Mouse (Mus musculus) bone marrow macrophage, adult 2 months (primary cell): ENCODE results near the gene Rnf38. TPM values are rescaled to one million over a fixed set of nuclear protein-coding genes. Genes with fewer than 3 reads are reported as not detected.

Experiments used
- H3K27ac ChIP-seq: 2 replicates; pipeline ENCODE4 v1.5.1; 2012; ENCODE audit warnings: low read depth, low read length; ENCODE audit not compliant: insufficient read depth
- H3K4me1 ChIP-seq: 2 replicates; pipeline ENCODE4 v1.6.1; 2012; ENCODE audit warnings: low read length; ENCODE audit not compliant: control insufficient read depth, insufficient read depth
- H3K4me3 ChIP-seq: 2 replicates; pipeline ENCODE4 v1.5.1; 2012; ENCODE audit warnings: mild to moderate bottlenecking, low read length, moderate library complexity; ENCODE audit not compliant: insufficient read depth
- CTCF ChIP-seq: IDR thresholded peaks from 2 replicates; pipeline ENCODE4 v1.5.1; 2012; ENCODE audit warnings: low read depth, mild to moderate bottlenecking, low read length, moderate library complexity
- POLR2A ChIP-seq: IDR thresholded peaks from 2 replicates; pipeline ENCODE4 v1.6.1; 2012; ENCODE audit warnings: mild to moderate bottlenecking, low read depth, low read length, borderline replicate concordance
- polyA plus RNA-seq: library from polyadenylated mRNA; stranded (reverse); fragments of >200 nt; gene quantifications from 2 replicates; pipeline ENCODE4 v1.2.4, GENCODE M21; 2012; ENCODE audit not compliant: missing spikeins, insufficient read depth, insufficient read length

Rnf38 gene
- polyA plus RNA-seq, 1 experiment = 80.7 TPM

- peaks cover 3% of the 10 kb centered on the region; the same call in 1 of the 2 replicates for H3K4me1 ChIP-seq
- TF ChIP-seq CTCF (no peak), POLR2A (no peak)
- H3K4me3 ChIP-seq = no peak overlapping the region
- H3K27ac ChIP-seq = no peak overlapping the region
Observed at GRCm38 (mm10) chr4:44108297-44108696, 125.3 kb downstream of the Rnf38 start.

GRCm38 (mm10) chr4:44107339-44107738 lies 126.2 kb downstream of the Rnf38 start:
- Histone ChIP-seq H3K4me1 (0 out of 2 replicates have a peak, but pooled peaks cover 2% of the 10 kb centered on the region), H3K27ac (no peak overlapping the region), H3K4me3 (no peak overlapping the region)
- TF ChIP-seq CTCF (no peak), POLR2A (no peak)

GRCm38 (mm10) chr4:44106297-44106821 lies 127.2 kb downstream of the Rnf38 start:
- Histone ChIP-seq H3K27ac (no peak overlapping the region), H3K4me1 (0 out of 2 replicates have a peak, but pooled peaks cover 2% of the 10 kb centered on the region), H3K4me3 (no peak overlapping the region)
- TF ChIP-seq POLR2A (no peak), CTCF (no peak)

GRCm38 (mm10) chr4:44104195-44104917 lies 129.2 kb downstream of the Rnf38 start:
- TF ChIP-seq CTCF (no peak), POLR2A (no peak)

GRCm38 (mm10) chr4:44103620-44104019 lies 130.0 kb downstream of the Rnf38 start:
- H3K27ac ChIP-seq = no peak overlapping the region
- H3K4me1 ChIP-seq = 0 out of 2 replicates have a peak, but pooled peaks cover 2% of the 10 kb centered on the region
- no peak overlapping the region for H3K4me3 ChIP-seq
- TF ChIP-seq CTCF (no peak), POLR2A (no peak)

More at GRCm38 (mm10) chr4:44104195-44104917, 129.2 kb downstream of the Rnf38 start:
- Histone ChIP-seq H3K4me1 (0 out of 2 replicates have a peak, but pooled peaks cover 2% of the 10 kb centered on the region), H3K4me3 (no peak overlapping the region), H3K27ac (no peak overlapping the region)

- Histone ChIP-seq H3K4me1 (no peaks in the 10 kb centered on the region), H3K27ac (no peak overlapping the region), H3K4me3 (no peak overlapping the region)
- TF ChIP-seq CTCF (no peak), POLR2A (no peak)
Observed at GRCm38 (mm10) chr4:44097576-44098335, 135.8 kb downstream of the Rnf38 start.

GRCm38 (mm10) chr4:44094475-44094874 lies 139.1 kb downstream of the Rnf38 start:
- Histone ChIP-seq H3K4me3 (no peak overlapping the region), H3K4me1 (no peaks in the 10 kb centered on the region), H3K27ac (no peak overlapping the region)
- TF ChIP-seq CTCF (no peak), POLR2A (no peak)

GRCm38 (mm10) chr4:44092359-44092758 lies 141.2 kb downstream of the Rnf38 start:
- H3K4me3 ChIP-seq = no peak overlapping the region
- TF ChIP-seq CTCF (no peak), POLR2A (no peak)
- H3K27ac ChIP-seq = no peak overlapping the region
- H3K4me1 ChIP-seq = no peaks in the 10 kb centered on the region

GRCm38 (mm10) chr4:44085566-44085965 lies 148.0 kb downstream of the Rnf38 start:
- no peak overlapping the region for H3K27ac ChIP-seq
- no peak overlapping the region for H3K4me3 ChIP-seq
- H3K4me1 ChIP-seq = no peaks in the 10 kb centered on the region
- TF ChIP-seq POLR2A (no peak), CTCF (no peak)

- no peaks in the 10 kb centered on the region for H3K4me1 ChIP-seq
- TF ChIP-seq CTCF (no peak), POLR2A (no peak)
- H3K4me3 ChIP-seq = no peak overlapping the region
- H3K27ac ChIP-seq = no peak overlapping the region
Observed at GRCm38 (mm10) chr4:44084602-44085325, 148.8 kb downstream of the Rnf38 start.
